Mouse (Mus musculus) heart, adult 8-10 months (tissue): Measurements from ENCODE around the gene Zic2. TPM values are rescaled to one million over a fixed set of nuclear protein-coding genes. Genes with fewer than 3 reads are reported as not detected.
"Not testable (repeated sequence)": the region's sequence is repeated elsewhere in the genome, so short reads cannot be mapped to it uniquely, and the experiment has no call there.

Source experiments
- DNase-seq: peaks from one replicate; pipeline ENCODE4 v3.0.0; 2022; ENCODE audit warnings: low spot score
- total RNA-seq, 4 experiments: library from RNA; stranded (reverse); gene quantifications; 2 replicates each; pipeline ENCODE4 v1.2.4; 2022

The Zic2 gene
- total RNA-seq, 4 experiments from 2014 or later: 0.11 TPM; not detected in 3

GRCm38 (mm10) chr14:122461966-122462365, 13.3 kb upstream of the Zic2 start:
- DNase-seq: no peak

- DNase-seq: no peak
Observed at GRCm38 (mm10) chr14:122462689-122463079, 12.6 kb upstream of the Zic2 start.

- DNase-seq: no peak
Observed at GRCm38 (mm10) chr14:122463080-122463691, 12.0 kb upstream of the Zic2 start.

DNA sequence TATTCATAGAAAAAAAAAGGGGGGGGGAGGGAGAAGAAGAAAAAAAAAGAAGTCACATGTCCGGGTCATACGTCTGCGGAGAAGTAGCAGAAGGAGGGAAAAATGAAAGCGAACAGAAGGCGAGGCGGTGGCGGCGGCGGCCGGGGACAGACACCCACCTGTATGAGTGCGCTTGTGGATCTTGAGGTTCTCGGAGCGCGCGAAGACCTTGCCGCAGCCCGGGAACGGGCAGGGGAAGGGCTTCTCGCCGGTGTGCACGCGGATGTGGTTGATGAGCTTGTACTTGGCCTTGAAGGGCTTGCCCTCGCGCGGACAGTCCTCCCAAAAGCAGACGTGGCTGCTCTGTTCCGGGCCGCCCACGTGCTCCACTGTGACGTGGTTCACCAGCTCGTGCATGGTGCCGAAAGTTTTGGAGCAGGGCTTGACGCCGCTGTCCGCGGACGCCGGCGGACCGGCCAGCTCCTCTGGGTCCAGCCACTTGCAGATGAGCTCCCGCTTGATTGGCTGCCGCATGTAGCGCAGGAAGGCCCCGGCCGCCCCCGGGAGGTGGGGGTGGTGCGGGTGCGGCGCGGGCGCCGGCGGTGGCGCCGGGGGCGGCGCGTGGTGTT, 11.4 kb upstream of the Zic2 start:
- not testable (repeated sequence) for DNase-seq

DNA sequence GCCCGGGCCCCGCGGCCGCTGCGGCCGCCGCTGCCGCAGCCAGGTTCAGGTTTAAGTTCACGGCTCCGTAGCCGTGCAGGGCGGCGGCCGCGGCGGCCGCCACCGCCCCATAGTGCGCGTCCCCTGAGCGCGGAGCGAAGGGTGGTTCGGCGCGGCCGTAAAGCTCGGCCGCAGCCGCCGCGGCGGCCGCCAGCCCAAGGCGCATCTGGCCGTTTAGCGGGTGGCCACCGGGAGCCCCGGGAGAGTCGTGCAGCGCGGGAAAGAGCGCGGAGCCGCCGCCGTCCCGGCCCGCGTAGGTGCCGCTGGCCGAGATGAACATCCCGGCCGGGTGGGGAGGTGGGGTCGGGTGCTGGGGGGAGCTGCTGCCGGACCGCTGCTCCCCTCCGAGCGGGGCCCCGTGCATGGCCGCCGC, 10.9 kb upstream of the Zic2 start:
- DNase-seq: no peak

DNA sequence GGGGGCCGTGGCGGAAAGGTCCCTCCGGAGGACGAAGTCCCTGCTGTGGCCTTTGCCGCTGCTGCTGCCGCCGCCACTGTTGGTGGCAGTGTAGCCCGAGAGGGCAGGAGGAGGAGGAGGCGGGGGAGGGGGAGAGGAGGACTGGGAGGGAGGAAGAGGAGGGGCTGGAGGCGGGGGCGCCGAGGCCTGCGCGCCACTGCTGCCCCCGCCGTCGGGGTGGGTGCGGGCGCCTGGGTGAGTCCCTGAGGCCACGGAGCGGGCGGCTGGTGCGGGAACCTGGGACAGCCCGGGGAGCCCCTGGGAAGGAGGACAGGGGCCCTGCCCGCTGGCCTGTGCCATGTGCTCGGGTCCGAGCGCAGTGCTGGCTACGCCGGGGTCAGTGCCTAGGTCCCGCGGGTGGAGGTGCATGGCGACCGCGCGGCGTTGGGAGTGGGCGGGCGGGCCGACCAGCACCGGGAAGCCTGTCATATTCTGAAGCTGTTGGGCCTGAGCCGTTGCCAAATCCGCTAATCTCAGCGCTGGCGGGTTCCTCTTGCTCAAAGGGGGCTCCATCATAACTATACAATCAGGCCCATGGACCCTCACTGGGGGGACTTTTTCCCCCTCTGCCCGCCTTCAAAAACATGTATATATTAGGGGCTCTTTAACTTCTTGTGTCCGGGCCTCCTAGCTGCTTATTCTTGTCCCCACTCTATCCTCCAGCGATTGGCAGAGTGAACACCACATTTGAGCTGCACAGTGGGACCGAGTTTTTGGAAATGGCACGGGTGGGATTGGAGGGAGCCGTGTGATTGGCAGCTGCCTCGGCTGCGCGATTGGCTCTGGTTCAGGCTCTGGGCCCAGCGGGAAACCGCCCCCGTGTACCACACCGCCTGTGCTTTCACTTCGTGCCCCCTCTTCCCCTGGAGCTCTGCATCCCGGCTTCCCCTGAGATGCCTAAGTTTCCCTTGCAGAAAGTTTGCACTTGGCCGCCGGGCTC, 10.2 kb upstream of the Zic2 start, which contains the start of gene Zic5:
Zic5 (minus strand) TSS at position 915 of the 979 bp plus-strand sequence.
- no peak for DNase-seq

DNA sequence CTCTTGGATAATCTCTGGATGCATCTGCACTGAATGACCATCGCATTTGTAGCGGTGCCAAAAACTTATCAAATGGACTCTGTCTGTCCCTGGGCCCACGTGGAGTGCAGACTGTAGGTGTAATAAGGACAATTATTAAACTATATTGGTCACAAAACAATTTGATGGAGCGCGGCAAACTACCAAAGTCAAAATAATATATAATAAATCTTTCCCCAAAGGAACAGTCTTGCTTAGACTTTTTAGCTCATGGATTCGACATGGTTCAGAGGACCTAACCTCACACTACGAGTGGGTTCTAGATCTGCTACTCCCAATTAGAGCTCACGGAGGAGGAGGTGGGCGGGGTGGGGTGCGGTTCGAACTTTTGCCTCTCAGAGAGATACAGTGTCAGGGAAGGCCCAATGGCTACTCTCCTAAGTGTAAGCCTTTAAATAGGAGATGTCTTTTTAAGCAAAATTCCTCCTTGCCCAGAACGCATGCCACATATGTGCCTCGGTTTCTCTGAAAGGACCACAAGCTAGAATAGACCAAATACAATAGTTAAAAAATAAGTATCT, 9.2 kb upstream of the Zic2 start:
- DNase-seq: no peak

GRCm38 (mm10) chr14:122466756-122467362, 8.4 kb upstream of the Zic2 start:
- DNase-seq: no peak

- DNase-seq: no peak
Observed at GRCm38 (mm10) chr14:122467926-122468841, 7.1 kb upstream of the Zic2 start.

- DNase-seq: no peak
Observed at GRCm38 (mm10) chr14:122468971-122469755, 6.1 kb upstream of the Zic2 start.

- no peak for DNase-seq
Observed at GRCm38 (mm10) chr14:122471449-122472085, 3.7 kb upstream of the Zic2 start.

GRCm38 (mm10) chr14:122472161-122472560, 3.1 kb upstream of the Zic2 start:
- no peak for DNase-seq

GRCm38 (mm10) chr14:122472647-122473046, 2.6 kb upstream of the Zic2 start:
- no peak for DNase-seq

DNA sequence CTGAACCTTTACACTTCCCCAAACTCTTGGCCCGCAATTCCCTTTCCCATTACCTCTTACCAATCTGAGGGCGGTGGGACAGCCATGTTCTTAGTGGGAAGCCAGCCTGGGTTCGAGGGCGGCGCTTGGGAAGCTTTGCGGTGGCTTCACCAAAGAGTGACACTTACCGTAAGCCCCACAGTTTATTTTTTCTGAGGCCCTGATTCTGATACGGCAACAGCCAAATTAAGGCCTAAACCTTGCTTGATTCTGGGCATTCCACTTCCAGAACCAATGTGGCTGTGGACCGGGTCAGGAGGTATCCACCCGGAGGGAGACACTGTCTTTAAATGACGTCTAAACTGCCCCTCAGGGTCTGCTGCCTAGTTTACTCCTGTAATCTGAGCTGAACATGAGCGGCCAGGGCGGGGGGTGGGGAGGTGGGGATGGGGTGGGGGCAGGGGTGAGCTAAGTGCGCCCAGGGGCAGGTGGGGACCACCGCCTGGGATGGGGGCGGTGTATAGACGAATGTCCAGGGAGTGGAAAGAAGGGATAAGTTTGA, 2.0 kb upstream of the Zic2 start:
- DNase-seq: no peak

GRCm38 (mm10) chr14:122474041-122474890, 969 bp upstream of the Zic2 start:
- DNase-seq: no peak

DNA sequence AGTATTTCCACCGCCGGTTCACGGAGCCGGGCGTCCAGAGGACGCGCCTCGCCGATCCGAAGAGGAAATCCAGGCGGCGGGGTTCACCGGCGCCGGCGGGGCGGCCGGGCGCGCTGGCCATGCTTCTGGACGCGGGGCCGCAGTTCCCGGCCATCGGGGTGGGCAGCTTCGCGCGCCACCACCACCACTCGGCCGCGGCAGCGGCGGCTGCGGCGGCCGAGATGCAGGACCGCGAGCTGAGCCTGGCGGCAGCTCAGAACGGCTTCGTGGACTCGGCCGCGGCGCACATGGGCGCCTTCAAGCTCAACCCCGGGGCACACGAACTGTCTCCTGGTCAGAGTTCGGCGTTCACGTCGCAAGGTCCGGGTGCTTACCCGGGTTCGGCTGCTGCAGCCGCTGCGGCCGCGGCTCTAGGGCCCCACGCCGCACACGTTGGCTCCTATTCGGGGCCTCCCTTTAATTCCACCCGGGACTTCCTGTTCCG, 364 bp downstream of the Zic2 start:
- DNase-seq: no peak

DNA sequence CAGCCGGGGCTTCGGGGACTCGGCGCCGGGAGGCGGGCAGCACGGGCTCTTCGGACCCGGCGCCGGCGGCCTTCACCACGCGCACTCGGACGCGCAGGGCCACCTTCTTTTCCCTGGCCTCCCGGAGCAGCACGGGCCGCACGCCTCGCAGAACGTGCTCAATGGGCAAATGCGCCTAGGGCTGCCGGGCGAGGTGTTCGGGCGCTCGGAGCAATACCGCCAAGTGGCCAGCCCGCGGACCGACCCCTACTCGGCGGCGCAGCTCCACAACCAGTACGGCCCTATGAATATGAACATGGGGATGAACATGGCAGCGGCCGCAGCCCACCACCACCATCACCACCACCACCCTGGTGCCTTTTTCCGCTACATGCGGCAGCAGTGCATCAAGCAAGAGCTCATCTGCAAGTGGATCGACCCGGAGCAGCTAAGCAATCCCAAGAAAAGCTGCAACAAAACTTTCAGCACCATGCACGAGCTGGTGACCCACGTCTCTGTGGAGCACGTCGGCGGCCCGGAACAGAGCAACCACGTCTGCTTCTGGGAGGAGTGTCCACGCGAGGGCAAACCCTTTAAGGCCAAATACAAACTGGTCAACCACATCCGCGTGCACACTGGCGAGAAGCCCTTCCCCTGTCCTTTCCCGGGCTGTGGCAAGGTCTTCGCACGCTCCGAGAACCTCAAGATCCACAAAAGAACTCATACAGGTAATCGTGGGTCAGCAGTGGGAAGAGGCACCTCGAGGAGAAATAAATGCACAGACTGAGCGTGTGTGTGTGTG, 996 bp downstream of the Zic2 start:
- no peak for DNase-seq
